16 mouse cellular contexts compared by ENCODE assay signal in genomic region chr11:21247203-21247865, GRCm38 (mm10). TPM values are rescaled to one million over a fixed set of nuclear protein-coding genes. Genes with fewer than 3 reads are reported as not detected.
DNase-seq lines count a peak whose midpoint lies in the region; ATAC-seq and TF ChIP-seq lines count a peak whose summit lies in the region.
"Had no signal": no experiment of that assay in that cellular context is flagged by ENCODE, and none has a peak within 500 bp of the region (broad histone marks: within the 10 kb centered on the region; RNA-seq: fewer than 3 reads in every experiment).

No protein-coding gene starts in this region.

- H3K4me2 ChIP-seq in heart, embryonic 12.5 days = no peak overlapping the region
- no peak overlapping the region for H3K4me2 ChIP-seq in liver, embryonic 11.5 days
- H3K4me2 ChIP-seq in liver, postnatal 0 days (ENCODE audit: low read depth, low read length) = no peak overlapping the region
- H3K4me2 ChIP-seq: limb, embryonic 12.5 days; stomach, embryonic 15.5 days had no signal

- 67% methylated on average over 4 of the region's 4 CpGs for WGBS in heart, embryonic 12.5 days
- WGBS in liver, embryonic 11.5 days = 84% methylated on average over 4 of the region's 4 CpGs
- WGBS in liver, postnatal 0 days (ENCODE audit: insufficient replicate concordance) = 89% methylated on average over 3 of the region's 4 CpGs

- H3K4me1 ChIP-seq in heart, embryonic 12.5 days (replicated peaks) = peaks cover 19% of the 10 kb centered on the region
- H3K4me1 ChIP-seq in liver, embryonic 11.5 days (replicated peaks; ENCODE audit: control insufficient read depth, insufficient read depth, low read length) = no peaks in the 10 kb centered on the region; the same call in 1 of the 2 replicates
- peaks cover 4% of the 10 kb centered on the region; the same call in 1 of the 2 replicates for H3K4me1 ChIP-seq in liver, postnatal 0 days (ENCODE audit: insufficient read depth)
- peaks cover 84% of the 10 kb centered on the region for H3K4me1 ChIP-seq in megakaryocyte, embryonic 14.5 days
- H3K4me1 ChIP-seq: stomach, embryonic 15.5 days had no signal

- ATAC-seq in heart, embryonic 12.5 days (ENCODE audit: insufficient number of reproducible peaks, low FRiP score) = peak; percentile 45; the same call in 1 of the 2 replicates
- ATAC-seq in liver, embryonic 11.5 days (replicated peaks; ENCODE audit: low FRiP score) = peak; percentile 43; the same call in 1 of the 2 replicates
- ATAC-seq in liver, postnatal 0 days = no peak
- peak; percentile 48 for ATAC-seq in activated CD4-positive, CD25-positive, alpha-beta regulatory T cell, adult 4 months

- 0 out of 2 replicates have a peak, but pooled peaks cover 3% of the 10 kb centered on the region for H3K36me3 ChIP-seq in heart, embryonic 12.5 days
- H3K36me3 ChIP-seq in liver, embryonic 11.5 days (ENCODE audit: control insufficient read depth, insufficient read depth, low read length) = no peaks in the 10 kb centered on the region
- no peaks in the 10 kb centered on the region for H3K36me3 ChIP-seq in liver, postnatal 0 days (replicated peaks; ENCODE audit: insufficient read depth, low read length)
- H3K36me3 ChIP-seq in megakaryocyte, embryonic 14.5 days (replicated peaks; ENCODE audit: low read length) = peaks cover 42% of the 10 kb centered on the region
- H3K36me3 ChIP-seq: stomach, embryonic 15.5 days had no signal

- TF ChIP-seq CTCF in liver, postnatal 0 days (IDR thresholded peaks at IDR 0.05; ENCODE audit: low read depth) = no peak

- intact Hi-C loops in left cerebral cortex, postnatal 14 days (cut with DNase I) = no loop called here

- no peak for TF ChIP-seq EP300 in liver, postnatal 0 days (IDR thresholded peaks at IDR 0.05; ENCODE audit: low read depth)

- DNase-seq in heart, adult 9 months (ENCODE audit: low spot score in 2 of 2) = no peak
- DNase-seq in liver, embryonic 11.5 days (ENCODE audit: low spot score) = no peak
- DNase-seq in liver, postnatal 0 days = no peak
- DNase-seq in left cerebral cortex, postnatal 14 days (ENCODE audit: low spot score in 2 of 2) = no peak
- no peak for DNase-seq in thymus, postnatal 25 days
- DNase-seq: B cell, adult 2 months; cerebellum, postnatal 36 days; heart, adult 18-20 months; kidney, postnatal 10 days; right cerebral cortex, postnatal 25 days; thymus, postnatal 4 days had no signal

- H3K27ac ChIP-seq in heart, embryonic 12.5 days (ENCODE audit: poor library complexity, severe bottlenecking) = no peak overlapping the region
- H3K27ac ChIP-seq in liver, embryonic 11.5 days (ENCODE audit: low read depth, low read length) = no peak overlapping the region
- H3K27ac ChIP-seq in liver, postnatal 0 days (ENCODE audit: low read depth) = no peak overlapping the region
- H3K27ac ChIP-seq: limb, embryonic 12.5 days; stomach, embryonic 15.5 days had no signal

- H3K27me3 ChIP-seq in heart, embryonic 12.5 days (replicated peaks) = no peaks in the 10 kb centered on the region
- no peaks in the 10 kb centered on the region for H3K27me3 ChIP-seq in liver, embryonic 11.5 days (replicated peaks; ENCODE audit: control insufficient read depth, insufficient read depth, low read length)
- H3K27me3 ChIP-seq in liver, postnatal 0 days (ENCODE audit: insufficient read depth, low read length) = no peaks in the 10 kb centered on the region
- H3K27me3 ChIP-seq in megakaryocyte, embryonic 14.5 days (replicated peaks) = no peaks in the 10 kb centered on the region
- H3K27me3 ChIP-seq: limb, embryonic 12.5 days; stomach, embryonic 15.5 days had no signal

- no peak overlapping the region for H3K4me3 ChIP-seq in heart, embryonic 12.5 days
- no peak overlapping the region for H3K4me3 ChIP-seq in liver, embryonic 11.5 days (ENCODE audit: low read depth, low read length)
- H3K4me3 ChIP-seq in liver, postnatal 0 days (ENCODE audit: low read depth, low read length) = no peak overlapping the region
- peak overlapping the region; percentile 81 for H3K4me3 ChIP-seq in megakaryocyte, embryonic 14.5 days (replicated peaks)
- H3K4me3 ChIP-seq: limb, embryonic 12.5 days; stomach, embryonic 15.5 days had no signal

- no peaks in the 10 kb centered on the region for H3K9me3 ChIP-seq in heart, embryonic 12.5 days (replicated peaks)
- no peaks in the 10 kb centered on the region for H3K9me3 ChIP-seq in liver, embryonic 11.5 days (ENCODE audit: control insufficient read depth, low read length)
- H3K9me3 ChIP-seq in liver, postnatal 0 days (ENCODE audit: low read length) = no peaks in the 10 kb centered on the region
- H3K9me3 ChIP-seq in megakaryocyte, embryonic 14.5 days = no peaks in the 10 kb centered on the region
- H3K9me3 ChIP-seq: limb, embryonic 12.5 days; stomach, embryonic 15.5 days had no signal

- no peak overlapping the region for H3K9ac ChIP-seq in heart, embryonic 12.5 days
- H3K9ac ChIP-seq in liver, embryonic 11.5 days (ENCODE audit: low read depth, low read length) = no peak overlapping the region
- no peak overlapping the region for H3K9ac ChIP-seq in liver, postnatal 0 days (replicated peaks)
- H3K9ac ChIP-seq: limb, embryonic 12.5 days; stomach, embryonic 15.5 days had no signal

RNA-seq across cellular contexts. Expression of gene Vps54, which starts 8.3 kb away (rescaled TPM):
- 14.7 and 15.0 TPM in 2 replicates for polyA plus RNA-seq in heart, embryonic 12.5 days (2016; fragmentation: Nextera tagmentation; extraction: Ambion mirVana)
- 10.4 and 11.1 TPM in 2 replicates for polyA plus RNA-seq in liver, embryonic 11.5 days (2014; fragmentation: Nextera tagmentation; extraction: Ambion mirVana)
- 4.3 and 4.9 TPM in 2 replicates for polyA plus RNA-seq in liver, postnatal 0 days (2015; fragmentation: Nextera tagmentation; extraction: Ambion mirVana)
- polyA plus RNA-seq in activated CD4-positive, CD25-positive, alpha-beta regulatory T cell, adult 4 months (2017; shearing (Covaris generic)) = 10 to 100 TPM; 59.6 to 76.9 TPM
- 0.94 and 1.1 TPM in 2 replicates for polyA plus RNA-seq in megakaryocyte, embryonic 14.5 days (2012; ENCODE audit: insufficient read depth, low replicate concordance)
- 10 to 100 TPM; 27.0 to 27.4 TPM for total RNA-seq in left cerebral cortex, postnatal 14 days (2021)
